Mouse (Mus musculus) induced T-regulatory cell, adult 2 months (primary cell): ENCODE measurements around the gene Glce.

ENCODE experiments used
- DNase-seq: peaks from one replicate; pipeline ENCODE4 v3.0.0-alpha.2; 2012; ENCODE audit warnings: low read depth

Glce gene

DNA sequence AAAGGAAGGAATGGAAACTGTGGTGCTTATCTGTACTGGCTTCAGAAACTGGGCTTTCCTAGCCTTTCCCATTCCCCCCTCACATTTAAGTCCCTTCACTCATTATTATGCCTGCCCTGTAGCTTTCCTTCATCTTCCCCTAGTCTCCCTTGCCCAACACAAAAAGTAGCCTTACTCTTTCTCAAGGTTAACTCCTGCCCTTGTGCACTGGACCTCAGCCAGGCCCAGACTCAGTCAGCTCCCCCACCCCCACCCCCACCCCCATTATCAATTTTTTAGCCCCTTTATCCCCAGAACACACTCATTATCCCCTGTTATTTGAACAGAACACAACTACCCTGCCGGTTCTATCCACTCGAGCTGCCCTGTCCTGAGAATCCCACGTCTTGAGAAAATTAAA is 1.0 kb upstream of the Glce start:
- no peak for DNase-seq

- peak; percentile 66 for DNase-seq
Measured at GRCm38 (mm10) chr9:62121551-62122447, 656 bp downstream of the Glce start.

GRCm38 (mm10) chr9:62118754-62119153 is 3.7 kb downstream of the Glce start:
- DNase-seq, result no peak

GRCm38 (mm10) chr9:62115826-62116225 is 6.6 kb downstream of the Glce start:
- DNase-seq, result no peak

- no peak for DNase-seq
Measured at GRCm38 (mm10) chr9:62096603-62097002, 25.9 kb downstream of the Glce start.

GRCm38 (mm10) chr9:62091604-62092003 is 30.9 kb downstream of the Glce start:
- DNase-seq, result no peak

- no peak for DNase-seq
Measured at GRCm38 (mm10) chr9:62085548-62085947, 36.9 kb downstream of the Glce start.

DNA sequence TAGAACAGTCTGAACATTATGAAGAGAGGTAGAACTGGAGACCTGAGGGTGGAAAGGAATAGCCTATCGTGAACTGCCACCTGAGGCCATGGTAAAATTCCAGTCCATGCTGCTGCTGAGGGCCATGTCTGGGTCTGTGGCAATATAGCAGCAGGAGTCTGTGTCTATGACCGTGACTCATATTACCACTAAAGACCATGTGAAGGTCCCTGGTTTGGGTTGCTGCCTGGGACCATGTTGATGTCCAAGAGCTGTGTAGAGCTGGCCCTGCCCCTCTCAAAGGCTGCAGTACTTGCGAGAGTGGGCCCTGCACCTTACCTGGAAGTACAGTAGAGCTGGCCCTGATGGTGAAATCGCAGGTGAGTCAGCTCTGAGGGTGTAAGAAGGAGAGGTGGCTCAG is 37.6 kb downstream of the Glce start:
- no peak for DNase-seq

- DNase-seq, result no peak
Measured at GRCm38 (mm10) chr9:62082986-62083385, 39.5 kb downstream of the Glce start.

- DNase-seq, result no peak
Measured at GRCm38 (mm10) chr9:62081542-62081941, 40.9 kb downstream of the Glce start.

- DNase-seq, result no peak
Measured at GRCm38 (mm10) chr9:62080028-62080760, 42.3 kb downstream of the Glce start.

DNA sequence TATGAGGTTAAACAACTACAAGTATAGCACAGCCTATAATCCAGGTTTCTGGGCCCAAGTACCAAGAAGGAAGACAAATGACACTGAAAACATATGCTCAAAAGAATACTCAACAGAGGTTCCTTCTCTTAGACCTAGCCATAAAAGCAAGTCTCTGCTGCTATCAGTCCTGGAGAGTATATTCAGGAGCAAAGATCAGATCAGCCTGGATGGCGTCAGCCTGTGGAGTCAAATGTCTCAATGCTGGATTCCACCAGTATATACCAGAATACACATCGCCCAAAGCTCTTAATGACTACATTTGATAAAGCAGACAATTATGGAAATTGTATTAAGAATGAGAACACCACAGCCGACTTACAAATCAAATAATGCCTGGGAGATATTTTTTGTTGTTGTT is 60.2 kb downstream of the Glce start:
- DNase-seq, result no peak

GRCm38 (mm10) chr9:62060431-62060830 is 62.0 kb downstream of the Glce start:
- no peak for DNase-seq

GRCm38 (mm10) chr9:62059941-62060340 is 62.5 kb downstream of the Glce start:
- no peak for DNase-seq

GRCm38 (mm10) chr9:62057881-62058506 is 64.5 kb downstream of the Glce start:
- peak; percentile 60 for DNase-seq

DNA sequence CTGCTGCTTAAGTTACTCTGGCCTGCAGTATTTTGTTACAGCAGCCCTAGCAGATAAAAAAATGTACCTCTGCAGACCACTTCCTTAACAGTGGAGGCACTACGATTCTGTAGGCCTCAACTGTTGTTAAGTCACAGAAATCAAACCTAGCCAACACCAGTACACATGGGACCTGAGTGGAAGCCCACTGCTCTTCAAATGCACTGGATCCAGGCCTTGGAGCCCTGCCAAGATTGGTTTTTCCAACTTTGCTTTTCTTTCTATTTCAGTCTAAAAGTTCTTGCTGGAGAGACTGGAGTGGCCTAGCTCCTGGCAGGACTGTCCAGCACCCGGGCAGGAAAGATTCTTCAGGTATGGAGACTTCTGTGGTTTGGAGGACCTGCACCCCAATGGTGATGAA is 66.2 kb downstream of the Glce start:
- no peak for DNase-seq

DNA sequence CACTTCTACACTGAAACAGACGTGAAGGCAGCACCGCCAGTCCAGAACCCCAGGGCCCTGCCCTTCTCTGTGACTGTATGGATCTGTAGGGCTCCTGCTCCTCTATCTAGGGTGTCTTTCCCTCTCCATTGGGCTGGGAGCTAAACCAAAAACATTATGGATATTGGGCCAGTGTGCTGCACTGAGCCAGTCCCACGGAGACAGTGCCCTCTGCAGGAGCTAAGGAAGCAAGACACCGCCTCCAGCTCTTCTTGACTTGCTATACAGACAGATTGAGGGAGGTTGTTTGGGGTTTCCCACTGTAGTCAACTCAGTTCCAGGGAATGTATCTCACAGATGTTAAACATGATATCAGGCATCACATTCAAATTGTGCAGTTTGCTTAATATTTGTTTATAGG is 71.7 kb downstream of the Glce start:
- DNase-seq, result peak; percentile 38

GRCm38 (mm10) chr9:62049166-62049565 is 73.3 kb downstream of the Glce start:
- DNase-seq, result no peak

- DNase-seq, result no peak
Measured at GRCm38 (mm10) chr9:62042167-62042566, 80.3 kb downstream of the Glce start.

DNA sequence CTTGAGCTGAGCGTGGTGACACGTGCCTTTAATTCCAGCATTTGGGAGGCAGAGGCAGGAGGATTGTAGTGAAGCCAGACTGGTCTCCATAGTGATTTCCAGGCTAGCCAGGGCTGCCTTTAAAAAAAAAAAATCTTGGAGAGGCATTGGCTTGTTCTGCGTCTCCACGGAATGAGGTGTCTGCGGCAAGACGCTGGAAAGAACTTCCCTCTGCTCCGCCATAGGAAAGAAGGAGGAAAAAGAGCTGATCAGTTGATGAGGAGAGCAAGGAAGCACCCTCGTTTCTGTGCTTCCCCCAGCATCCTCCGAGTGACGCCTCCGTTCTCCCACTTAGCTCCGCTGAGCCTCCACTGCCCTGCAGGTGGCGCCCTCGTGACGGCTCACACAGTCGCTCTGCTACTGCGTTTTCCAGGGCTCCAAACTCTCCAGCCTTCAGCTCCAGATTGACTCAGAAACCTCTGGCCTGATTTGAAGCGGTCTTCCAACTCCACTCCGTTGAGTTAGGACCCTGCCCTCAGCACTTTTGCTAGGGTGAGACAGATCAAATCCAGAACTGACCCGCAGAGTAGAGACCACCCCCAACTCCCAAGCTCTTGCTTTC is 82.3 kb downstream of the Glce start:
- peak; percentile 79 for DNase-seq

DNA sequence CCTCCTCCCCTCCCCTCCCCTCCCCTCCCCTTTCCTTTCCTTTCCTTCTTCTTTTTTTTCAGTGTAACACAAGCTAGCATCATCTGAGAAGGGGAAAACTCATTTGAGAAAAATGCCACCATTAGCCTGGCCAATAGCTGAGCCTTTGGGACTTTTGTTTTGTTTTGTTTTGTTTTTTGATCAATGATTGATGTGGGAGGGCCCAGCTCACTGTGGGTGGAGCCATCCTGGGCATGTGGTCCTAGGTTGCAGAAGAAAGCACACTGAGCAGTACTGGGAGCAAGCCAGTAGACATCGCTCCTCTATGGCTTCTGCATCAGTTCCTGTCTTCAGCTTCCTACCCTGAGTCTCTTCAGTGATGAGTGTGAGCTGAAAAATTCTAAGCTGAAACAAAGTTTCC is 86.6 kb downstream of the Glce start:
- DNase-seq, result no peak

DNA sequence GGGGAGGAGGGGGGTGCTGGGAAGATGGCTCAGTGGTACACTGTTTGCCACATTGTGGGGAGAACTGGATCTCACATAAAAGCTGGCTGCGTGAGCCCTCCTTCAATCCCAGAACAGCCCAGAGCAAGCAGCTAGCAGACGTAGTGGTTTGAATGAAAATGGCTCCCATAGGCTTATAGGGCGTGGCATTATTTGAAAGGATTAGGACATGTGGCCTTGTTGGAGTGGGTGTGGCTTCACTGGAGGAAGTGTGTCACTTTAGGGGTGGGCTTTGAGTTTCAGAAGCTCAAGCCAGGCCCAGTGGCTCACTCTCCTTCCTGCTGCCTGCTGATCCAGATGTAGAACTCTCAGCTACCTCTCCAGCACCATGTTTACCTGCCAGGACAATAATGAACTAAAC is 90.2 kb downstream of the Glce start:
- DNase-seq, result no peak
